Mouse (Mus musculus): ENCODE measurements at regions not wholly inside any gene's neighbourhood (a gene's known extent, or its start where the extent isn't known, plus 50 kb on each side); places are given as distances from the start of the nearest gene placed in this dataset.

DNA sequence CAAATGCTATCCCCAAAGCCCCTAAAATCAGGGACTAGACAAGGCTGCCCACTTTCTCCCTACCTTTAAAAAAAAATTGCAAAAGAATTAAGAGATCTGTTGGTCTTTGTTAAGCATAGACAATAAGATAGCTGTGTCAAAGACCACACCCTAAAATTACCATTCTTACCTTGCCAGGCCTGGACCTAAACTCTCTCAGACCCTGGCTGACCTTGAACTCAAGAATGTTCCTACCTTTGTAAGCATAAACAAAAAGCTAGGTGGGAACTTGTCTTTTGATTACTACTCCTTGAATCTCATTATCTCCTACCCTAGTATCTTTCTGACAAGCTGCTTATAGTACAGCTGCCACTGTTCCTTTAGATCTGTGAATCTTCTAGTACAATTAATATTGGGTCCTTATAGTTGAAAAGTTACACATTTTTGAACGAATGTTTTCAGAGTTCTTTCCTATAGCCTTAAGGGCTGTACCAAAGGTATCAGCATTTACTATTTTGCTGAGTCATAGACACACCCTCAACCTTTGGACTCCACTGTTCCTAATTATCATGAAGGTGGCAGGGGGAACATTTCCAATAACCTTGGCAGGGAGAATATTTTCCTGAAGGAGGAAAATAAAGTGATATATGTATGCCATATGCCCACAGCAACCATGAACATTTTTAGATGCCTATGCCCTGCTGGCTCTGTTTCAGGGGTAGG is 264.5 kb upstream of the Alcam start:
- Histone ChIP-seq H3K27me3 (no peaks in the 10 kb centered on the region), H3K4me1 (replicated peaks) (no peaks in the 10 kb centered on the region), H3K4me2 (no peak overlapping the region), H3K4me3 (no peak overlapping the region), H3K9ac (no peak overlapping the region), H3K36me3 (no peaks in the 10 kb centered on the region), H3K9me3 (no peaks in the 10 kb centered on the region), H3K27ac (replicated peaks) (no peak overlapping the region)
- ATAC-seq (ENCODE audit: low FRiP score, low read depth) = no peak
- 85% methylated on average over 1 of the region's 1 CpGs for WGBS

DNA sequence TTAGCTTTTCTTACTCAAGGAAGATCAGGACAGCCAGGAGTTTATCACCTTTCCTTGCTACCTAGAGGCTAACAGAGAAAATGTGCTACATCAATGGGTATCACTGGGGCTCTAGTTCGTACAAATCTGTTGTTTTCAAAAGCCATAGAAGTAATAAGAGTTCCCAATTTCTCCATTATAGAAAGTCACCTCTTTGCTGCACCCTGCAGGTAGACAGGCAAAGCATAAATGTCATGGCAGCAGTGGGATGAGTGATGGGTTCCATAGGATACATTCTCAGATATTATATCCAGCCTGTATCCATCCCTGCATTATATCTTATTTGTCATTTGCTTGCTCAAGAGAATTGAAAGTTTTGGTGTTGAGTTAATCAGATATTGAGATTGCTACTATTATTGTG is 236.4 kb upstream of the Alcam start:
- H3K4me3 ChIP-seq = no peak overlapping the region
- 83% methylated on average over 1 of the region's 1 CpGs for WGBS

DNA sequence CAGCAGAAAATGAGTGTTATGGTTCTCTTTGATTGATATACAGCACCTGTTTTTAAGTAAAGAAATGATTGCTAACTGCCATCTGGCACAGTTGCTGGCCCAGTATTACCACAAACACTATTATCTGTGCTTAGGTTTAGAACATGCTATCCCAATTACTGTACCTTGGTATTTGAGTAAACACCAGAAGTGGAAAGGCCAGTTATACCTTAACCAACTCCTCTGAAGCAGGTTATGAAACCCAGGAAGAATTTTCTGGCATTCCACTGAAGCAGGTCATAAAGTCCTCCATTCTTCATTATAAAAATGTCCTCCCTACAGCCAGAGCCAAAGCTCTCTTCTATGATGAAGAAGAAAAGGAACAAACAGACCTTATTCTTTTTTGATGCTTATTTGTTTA is 201.0 kb upstream of the Alcam start:
- H3K27ac ChIP-seq (replicated peaks) = no peak overlapping the region
- H3K9me3 ChIP-seq = no peaks in the 10 kb centered on the region
- no peak overlapping the region for H3K4me2 ChIP-seq
- no peak overlapping the region for H3K9ac ChIP-seq
- ATAC-seq (ENCODE audit: low FRiP score, low read depth) = no peak
- H3K36me3 ChIP-seq = no peaks in the 10 kb centered on the region
- no peak overlapping the region for H3K4me3 ChIP-seq
- no peaks in the 10 kb centered on the region for H3K4me1 ChIP-seq (replicated peaks)
- H3K27me3 ChIP-seq = no peaks in the 10 kb centered on the region

More for the DNA sequence above, 236.4 kb upstream of the Alcam start:
- no peak overlapping the region for H3K9ac ChIP-seq
- ATAC-seq (ENCODE audit: low FRiP score, low read depth) = no peak
- H3K4me1 ChIP-seq (replicated peaks) = no peaks in the 10 kb centered on the region
- H3K4me2 ChIP-seq = no peak overlapping the region
- H3K27me3 ChIP-seq = no peaks in the 10 kb centered on the region
- no peak overlapping the region for H3K27ac ChIP-seq (replicated peaks)
- H3K36me3 ChIP-seq = no peaks in the 10 kb centered on the region
- no peaks in the 10 kb centered on the region for H3K9me3 ChIP-seq

Measured in hindbrain, embryonic 15.5 days (tissue).